Mouse (Mus musculus): ENCODE data around the gene 4930469K13Rik.

DNA sequence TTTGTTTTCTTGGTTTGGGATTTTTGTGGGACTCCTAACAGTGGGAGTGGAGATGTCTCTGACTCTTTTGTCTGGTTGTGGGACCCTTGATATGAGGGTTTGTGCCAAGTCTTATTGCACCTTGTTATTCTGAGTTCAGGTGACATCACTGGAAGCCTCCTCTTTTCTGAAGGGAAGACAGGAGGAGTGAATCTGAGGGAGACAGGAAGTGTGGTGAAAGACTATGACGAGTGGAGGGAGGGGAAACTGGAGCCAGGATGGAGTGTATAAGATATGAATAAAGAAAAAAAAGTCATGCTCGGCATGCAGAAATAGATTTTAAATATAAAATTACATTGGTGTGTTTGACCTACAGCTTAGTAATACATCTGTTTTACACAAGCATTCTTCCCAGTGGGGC lies 13.7 kb downstream of the 4930469K13Rik start:
- TF ChIP-seq POLR2A (IDR thresholded peaks at IDR 0.05; ENCODE audit: control insufficient read depth, low read depth, low read length) (no peak), CTCF (IDR thresholded peaks at IDR 0.05; ENCODE audit: control insufficient read depth, insufficient read depth, insufficient replicate concordance, low read depth, low read length) (no peak)
